Mouse (Mus musculus): ENCODE measurements around the gene Mypn. TPM values are rescaled to one million over a fixed set of nuclear protein-coding genes. Genes with fewer than 3 reads are reported as not detected.

Mypn gene
- polyA plus RNA-seq, 1 experiment, result 0.01 TPM

DNA sequence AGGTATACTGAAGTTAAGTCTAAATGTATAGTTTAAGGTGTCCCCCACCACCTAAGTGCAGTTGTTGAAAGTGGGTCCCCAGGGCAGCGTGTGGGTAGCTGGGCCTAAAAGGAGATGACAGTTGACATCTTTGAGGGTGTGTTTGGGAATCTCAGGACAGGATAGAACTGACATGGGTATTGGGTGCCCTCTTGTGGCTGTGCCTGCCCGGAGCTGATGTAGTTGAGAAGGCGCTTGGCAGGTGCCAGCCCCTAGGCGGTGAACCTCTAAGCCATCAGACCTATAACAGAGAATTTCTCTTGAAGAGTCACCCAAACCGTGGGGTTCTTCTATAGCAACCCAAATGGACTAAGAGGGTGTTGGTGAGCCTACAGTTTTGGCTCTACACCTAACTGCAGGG lies 137.8 kb downstream of the Mypn start:
- Histone ChIP-seq H3K36me3 (ENCODE audit: control insufficient read depth, insufficient read depth) (no peaks in the 10 kb centered on the region), H3ac (ENCODE audit: control insufficient read depth, insufficient read length, low read depth) (no peak overlapping the region), H3K79me2 (ENCODE audit: control insufficient read depth, insufficient read depth) (no peaks in the 10 kb centered on the region), H3K4me3 (ENCODE audit: insufficient read depth, poor library complexity, severe bottlenecking) (no peak overlapping the region), H3K79me3 (ENCODE audit: low read depth) (no peaks in the 10 kb centered on the region), H3K27me3 (ENCODE audit: control insufficient read depth, insufficient read depth, insufficient read length) (peaks cover 31% of the 10 kb centered on the region)
- TF ChIP-seq CTCF (IDR thresholded peaks at IDR 0.05; ENCODE audit: control insufficient read depth, insufficient read depth, insufficient read length), result peak; percentile 75
- no peak for TF ChIP-seq FOSL1 (IDR thresholded peaks at IDR 0.05; ENCODE audit: insufficient read depth, low read length, poor library complexity, severe bottlenecking)
- no peak for TF ChIP-seq MYOD1 (IDR thresholded peaks at IDR 0.05; ENCODE audit: control insufficient read depth, insufficient read length, low read depth)

Other genes starting within 250 kb of the Mypn start
- gene Rufy2, start 223.7 kb downstream of the Mypn start, polyA plus RNA-seq (2012; fragmentation: generic; extraction: Trizol), result 2.4 TPM
- gene Hnrnph3, start 179.7 kb downstream of the Mypn start, polyA plus RNA-seq (2012; fragmentation: generic; extraction: Trizol), result 15.9 TPM
- gene Pbld2, start 179.6 kb downstream of the Mypn start, polyA plus RNA-seq (2012; fragmentation: generic; extraction: Trizol), result 0.11 TPM
- gene Pbld1, start 143.8 kb downstream of the Mypn start, polyA plus RNA-seq (2012; fragmentation: generic; extraction: Trizol), result 1.4 TPM
- not detected for gene Atoh7, start 104.3 kb downstream of the Mypn start, polyA plus RNA-seq (2012; fragmentation: generic; extraction: Trizol)
- 10.7 TPM for gene Herc4, start 39.9 kb upstream of the Mypn start, polyA plus RNA-seq (2012; fragmentation: generic; extraction: Trizol)
- gene Sirt1, start 177.8 kb upstream of the Mypn start, polyA plus RNA-seq (2012; fragmentation: generic; extraction: Trizol), result 4.2 TPM
- gene Dnajc12, start 178.5 kb upstream of the Mypn start, polyA plus RNA-seq (2012; fragmentation: generic; extraction: Trizol), result 2.8 TPM
- gene Gm7075, start 217.8 kb upstream of the Mypn start, polyA plus RNA-seq (2012; fragmentation: generic; extraction: Trizol), result not detected
- gene Ctnna3, start 226.1 kb upstream of the Mypn start, polyA plus RNA-seq (2012; fragmentation: generic; extraction: Trizol), result 0.01 TPM